Mouse (Mus musculus): ENCODE measurements around the gene Plekhn1. TPM values are rescaled to one million over a fixed set of nuclear protein-coding genes. Genes with fewer than 3 reads are reported as not detected.

The Plekhn1 gene
- total RNA-seq (2021): 10 to 100 TPM in 1 of 2 experiments, 1 to 10 TPM in 1; 9.7 to 10.8 TPM
- 25.2 and 28.0 TPM in 2 replicates for polyA plus RNA-seq (2012; rRNA removed)
- long read RNA-seq, transcript Plekhn1-201 (12 exons, 3,014 nt): major isoform, 20 of 24 reads
- long read RNA-seq, partial matches to known transcripts: 1 of 24 reads
- long read RNA-seq, other reads (novel, unspliced or antisense): 3 of 24 reads

- no peaks in the 10 kb centered on the region for H3K36me3 ChIP-seq (ENCODE audit: control insufficient read depth, insufficient read depth, low read length)
- H3K27me3 ChIP-seq (ENCODE audit: control insufficient read depth, insufficient read depth, low read length): no peaks in the 10 kb centered on the region
- H3K4me1 ChIP-seq (ENCODE audit: control insufficient read depth, insufficient read depth, low read length): peaks cover 2% of the 10 kb centered on the region; the same call in 1 of the 2 replicates
- H3K4me3 ChIP-seq: peak within 1 kb of the TSS; percentile 75
- 0 out of 2 replicates have a peak, but pooled peaks have one; percentile 9 for TF ChIP-seq POLR2A (IDR thresholded peaks at IDR 0.05; ENCODE audit: insufficient read depth, low read depth, low read length)
- TF ChIP-seq CTCF (IDR thresholded peaks at IDR 0.05): 0 out of 2 replicates have a peak, but pooled peaks have one; percentile 10
- no peak for TF ChIP-seq EP300 (IDR thresholded peaks at IDR 0.05; ENCODE audit: insufficient read depth, low read depth, low read length)
- WGBS: under 1% methylated on average over 48 of the region's 48 CpGs
- peak; percentile 86 to 87 for DNase-seq
- H3K79me2 ChIP-seq (replicated peaks; ENCODE audit: control insufficient read depth, insufficient read depth, low read length): peaks cover 3% of the 10 kb centered on the region
- H3K9ac ChIP-seq (ENCODE audit: low read depth, low read length): peak within 1 kb of the TSS; percentile 90
- intact Hi-C loops (cut with DNase I): loop anchor here (2.0 kb wide), 1 partner anchor 32 kb away; the partner anchor contains the start of gene AW011738
- H3K27ac ChIP-seq: peak within 1 kb of the TSS; percentile 83
Observed at GRCm38 (mm10) chr4:156234701-156235213, at the start of gene Plekhn1. Gene Plekhn1, minus strand, starts transcription at chr4:156234857.

DNA sequence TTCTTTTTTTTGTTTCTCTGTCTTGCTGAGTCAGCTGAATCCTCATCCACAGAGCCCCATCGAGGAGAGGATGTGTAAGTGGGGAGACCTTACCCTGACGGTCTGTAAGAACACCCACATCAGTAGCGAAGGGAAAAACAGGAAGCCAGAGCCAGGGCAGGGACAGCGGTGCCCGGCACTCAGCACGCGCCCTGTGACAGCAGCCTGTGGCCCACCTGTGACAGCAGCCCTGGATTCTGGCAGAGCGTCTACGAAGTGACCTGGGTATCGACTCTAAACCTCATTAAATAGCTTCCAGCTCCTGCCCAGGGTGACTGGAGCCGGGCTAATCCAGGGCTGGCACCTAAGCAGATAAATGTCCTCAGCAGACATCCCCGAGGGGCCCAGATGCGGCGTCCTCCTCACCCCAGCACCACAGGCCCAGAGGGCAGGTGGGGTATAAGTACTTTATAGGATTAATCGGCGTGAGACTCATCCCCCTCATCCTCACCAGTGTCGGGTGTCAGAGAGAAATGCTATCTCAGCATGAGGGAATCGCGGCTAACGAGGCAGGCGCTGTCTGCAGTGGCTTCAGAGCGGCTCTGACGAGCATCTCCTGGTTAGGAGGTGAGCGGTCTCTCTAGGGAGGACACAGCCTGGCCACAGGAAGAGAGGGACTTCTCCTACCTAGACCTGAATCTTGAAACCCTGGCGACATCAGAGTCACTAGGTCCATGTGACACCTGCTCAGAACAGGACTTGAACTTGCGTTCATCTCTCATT is 20.6 kb upstream of the Plekhn1 start, which contains the start of gene Samd11:
TSS of gene Samd11 (minus strand) at position 580 of the 762 bp plus-strand sequence.
- no peaks in the 10 kb centered on the region for H3K79me2 ChIP-seq (replicated peaks; ENCODE audit: control insufficient read depth, insufficient read depth, low read length)
- H3K9ac ChIP-seq (ENCODE audit: low read depth, low read length): no peak within 1 kb of the TSS
- intact Hi-C loops (cut with DNase I): no loop called here
- H3K27me3 ChIP-seq (ENCODE audit: control insufficient read depth, insufficient read depth, low read length): peaks cover 6% of the 10 kb centered on the region; the same call in 1 of the 2 replicates
- 20% methylated on average over 26 of the region's 26 CpGs for WGBS
- H3K27ac ChIP-seq: no peak within 1 kb of the TSS
- no peak for DNase-seq
- TF ChIP-seq POLR2A (IDR thresholded peaks at IDR 0.05; ENCODE audit: insufficient read depth, low read depth, low read length): no peak
- no peak for TF ChIP-seq CTCF (IDR thresholded peaks at IDR 0.05)
- no peak for TF ChIP-seq EP300 (IDR thresholded peaks at IDR 0.05; ENCODE audit: insufficient read depth, low read depth, low read length)
- no peak within 1 kb of the TSS for H3K4me3 ChIP-seq
- no peaks in the 10 kb centered on the region for H3K36me3 ChIP-seq (ENCODE audit: control insufficient read depth, insufficient read depth, low read length)
- peaks cover 2% of the 10 kb centered on the region; the same call in 1 of the 2 replicates for H3K4me1 ChIP-seq (ENCODE audit: control insufficient read depth, insufficient read depth, low read length)

GRCm38 (mm10) chr4:156254361-156255077 is 19.9 kb upstream of the Plekhn1 start:
- WGBS: 7% methylated on average over 30 of the region's 30 CpGs
- Histone ChIP-seq H3K27me3 (ENCODE audit: control insufficient read depth, insufficient read depth, low read length) (peaks cover 6% of the 10 kb centered on the region; the same call in 1 of the 2 replicates), H3K9ac (ENCODE audit: low read depth, low read length) (no peak overlapping the region), H3K4me1 (ENCODE audit: control insufficient read depth, insufficient read depth, low read length) (peaks cover 2% of the 10 kb centered on the region; the same call in 1 of the 2 replicates), H3K79me2 (replicated peaks; ENCODE audit: control insufficient read depth, insufficient read depth, low read length) (no peaks in the 10 kb centered on the region), H3K27ac (no peak overlapping the region), H3K4me3 (no peak overlapping the region), H3K36me3 (ENCODE audit: control insufficient read depth, insufficient read depth, low read length) (no peaks in the 10 kb centered on the region)
- intact Hi-C loops (cut with DNase I): no loop called here
- DNase-seq: no peak
- TF ChIP-seq POLR2A (IDR thresholded peaks at IDR 0.05; ENCODE audit: insufficient read depth, low read depth, low read length) (no peak), EP300 (IDR thresholded peaks at IDR 0.05; ENCODE audit: insufficient read depth, low read depth, low read length) (no peak), CTCF (IDR thresholded peaks at IDR 0.05) (no peak)

- no peak for TF ChIP-seq EP300 (IDR thresholded peaks at IDR 0.05; ENCODE audit: insufficient read depth, low read depth, low read length)
- no peak for TF ChIP-seq CTCF (IDR thresholded peaks at IDR 0.05)
- TF ChIP-seq POLR2A (IDR thresholded peaks at IDR 0.05; ENCODE audit: insufficient read depth, low read depth, low read length): no peak
- intact Hi-C loops (cut with DNase I): no loop called here
- H3K27ac ChIP-seq: no peak overlapping the region
- WGBS: 56% methylated on average over 7 of the region's 7 CpGs
- no peaks in the 10 kb centered on the region for H3K36me3 ChIP-seq (ENCODE audit: control insufficient read depth, insufficient read depth, low read length)
- no peak for DNase-seq
- peaks cover 6% of the 10 kb centered on the region; the same call in 1 of the 2 replicates for H3K27me3 ChIP-seq (ENCODE audit: control insufficient read depth, insufficient read depth, low read length)
- H3K4me1 ChIP-seq (ENCODE audit: control insufficient read depth, insufficient read depth, low read length): peaks cover 2% of the 10 kb centered on the region; the same call in 1 of the 2 replicates
- H3K4me3 ChIP-seq: no peak overlapping the region
- no peaks in the 10 kb centered on the region for H3K79me2 ChIP-seq (replicated peaks; ENCODE audit: control insufficient read depth, insufficient read depth, low read length)
- no peak overlapping the region for H3K9ac ChIP-seq (ENCODE audit: low read depth, low read length)
Observed at GRCm38 (mm10) chr4:156253043-156253442, 18.4 kb upstream of the Plekhn1 start.

- 42% methylated on average over 3 of the region's 3 CpGs for WGBS
- Histone ChIP-seq H3K36me3 (ENCODE audit: control insufficient read depth, insufficient read depth, low read length) (no peaks in the 10 kb centered on the region), H3K9ac (ENCODE audit: low read depth, low read length) (no peak overlapping the region), H3K79me2 (replicated peaks; ENCODE audit: control insufficient read depth, insufficient read depth, low read length) (no peaks in the 10 kb centered on the region), H3K27me3 (ENCODE audit: control insufficient read depth, insufficient read depth, low read length) (peaks cover 6% of the 10 kb centered on the region; the same call in 1 of the 2 replicates), H3K27ac (no peak overlapping the region), H3K4me3 (no peak overlapping the region), H3K4me1 (ENCODE audit: control insufficient read depth, insufficient read depth, low read length) (peaks cover 2% of the 10 kb centered on the region; the same call in 1 of the 2 replicates)
- DNase-seq: no peak
- intact Hi-C loops (cut with DNase I): no loop called here
- TF ChIP-seq EP300 (IDR thresholded peaks at IDR 0.05; ENCODE audit: insufficient read depth, low read depth, low read length): no peak
- TF ChIP-seq POLR2A (IDR thresholded peaks at IDR 0.05; ENCODE audit: insufficient read depth, low read depth, low read length): no peak
- no peak for TF ChIP-seq CTCF (IDR thresholded peaks at IDR 0.05)
Observed at GRCm38 (mm10) chr4:156252619-156253018, 18.0 kb upstream of the Plekhn1 start.
